Mouse (Mus musculus): ENCODE data around the gene 2310022A10Rik.

2310022A10Rik gene

DNA sequence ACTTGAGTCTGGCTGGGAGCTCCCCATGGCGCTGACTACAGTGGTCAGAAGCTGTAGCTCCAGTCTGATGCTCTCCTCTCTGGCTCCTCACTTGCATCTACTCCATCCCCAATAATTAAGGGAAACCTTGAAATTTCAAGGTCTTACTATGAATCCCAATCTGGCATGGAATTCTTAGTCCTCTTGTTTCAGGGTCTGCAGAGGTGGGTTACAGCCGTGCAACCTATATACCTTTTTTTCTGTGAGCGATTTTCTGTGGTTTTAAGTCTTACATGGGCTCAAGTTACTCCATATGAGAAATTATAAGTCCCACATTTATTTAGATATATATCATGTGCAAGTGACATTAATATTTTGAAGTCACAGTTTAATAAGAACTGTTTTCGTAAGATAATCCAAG, 37.1 kb downstream of the 2310022A10Rik start:
- no peak for DNase-seq (ENCODE audit: low read depth in 1 of 2, low spot score in 2 of 2)

DNA sequence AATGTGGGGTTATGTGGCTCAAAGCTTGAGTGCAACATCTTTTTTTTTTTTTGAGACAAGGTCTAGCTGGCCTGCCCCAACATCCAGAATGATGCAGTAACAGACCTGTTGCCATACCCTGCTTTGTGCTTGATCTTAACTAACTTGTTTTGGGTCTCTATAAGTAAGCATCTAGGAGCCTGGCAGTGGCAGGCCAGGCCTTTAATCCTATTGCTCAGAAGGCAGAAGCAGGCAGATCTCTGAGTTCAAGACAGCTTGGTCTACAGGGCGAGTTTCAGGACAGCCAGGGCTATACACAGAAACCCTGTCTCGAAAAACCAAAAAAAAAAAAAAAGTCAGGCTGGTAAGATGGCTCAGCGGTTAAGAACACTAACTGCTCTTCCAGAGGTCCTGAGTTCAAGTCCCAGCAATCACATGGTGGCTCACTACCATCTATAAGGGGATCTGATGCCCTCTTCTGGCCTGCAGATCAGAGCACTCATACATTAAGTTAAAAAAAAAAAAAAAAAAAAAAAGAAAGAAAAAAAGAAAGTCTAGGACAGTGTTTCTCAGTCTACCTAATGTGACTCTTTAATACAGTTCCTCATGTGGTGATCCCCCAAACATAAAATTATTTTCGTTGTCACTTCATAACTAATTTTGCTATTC, 37.7 kb downstream of the 2310022A10Rik start:
- no peak for DNase-seq (ENCODE audit: low read depth in 1 of 2, low spot score in 2 of 2)

DNA sequence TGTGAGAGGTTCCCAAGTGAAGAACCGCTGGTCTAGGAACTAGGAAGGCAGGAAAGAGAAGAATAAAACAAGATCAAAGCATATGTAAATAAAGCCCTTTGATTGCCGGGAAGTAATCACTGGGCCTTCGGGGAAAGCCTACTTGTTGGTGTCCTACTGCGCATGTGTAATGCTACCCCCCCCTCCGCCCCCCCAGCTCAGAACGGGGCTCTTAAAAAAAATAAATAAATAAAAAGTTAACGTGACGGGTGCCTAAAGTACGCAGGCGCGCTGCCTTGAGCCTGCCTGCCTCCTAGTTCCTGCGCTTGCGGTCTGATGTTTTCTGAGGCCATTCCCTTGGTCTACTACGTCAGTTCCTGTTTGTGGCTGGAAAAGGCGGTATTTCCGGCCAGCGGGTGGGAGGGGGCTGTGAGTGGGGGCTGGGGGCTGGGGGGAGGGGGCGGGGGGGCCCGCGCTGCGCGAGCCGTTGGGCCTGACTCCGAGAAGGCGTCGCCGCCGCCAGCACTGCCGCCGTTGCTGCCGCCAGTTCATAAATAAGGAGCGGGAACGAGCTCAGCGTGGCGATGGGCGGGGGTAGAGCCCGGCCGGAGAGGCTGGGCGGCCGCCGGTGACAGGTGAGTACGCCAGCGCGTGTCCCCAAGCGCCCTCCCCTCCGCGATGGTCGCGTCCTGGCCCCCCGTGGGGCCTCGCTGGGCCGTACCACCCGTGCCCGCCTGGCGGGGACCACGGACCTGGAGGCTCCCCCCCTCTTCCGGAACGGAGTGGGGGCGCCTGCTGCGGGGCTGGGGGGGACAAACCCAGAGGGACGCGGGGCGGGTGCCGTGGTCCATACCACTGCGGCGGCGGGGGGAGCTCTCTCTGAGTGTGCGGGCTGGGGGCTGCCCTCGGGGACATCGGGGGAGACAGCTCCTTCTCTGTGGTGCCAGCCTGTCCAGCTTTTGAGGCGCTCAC, 38.5 kb downstream of the 2310022A10Rik start, which contains the start of gene Akt2:
Gene Akt2 (plus strand): TSS at position 287 of the 951 bp plus-strand sequence.
- peak; percentile 75 to 77 for DNase-seq (ENCODE audit: low read depth in 1 of 2, low spot score in 2 of 2)

DNA sequence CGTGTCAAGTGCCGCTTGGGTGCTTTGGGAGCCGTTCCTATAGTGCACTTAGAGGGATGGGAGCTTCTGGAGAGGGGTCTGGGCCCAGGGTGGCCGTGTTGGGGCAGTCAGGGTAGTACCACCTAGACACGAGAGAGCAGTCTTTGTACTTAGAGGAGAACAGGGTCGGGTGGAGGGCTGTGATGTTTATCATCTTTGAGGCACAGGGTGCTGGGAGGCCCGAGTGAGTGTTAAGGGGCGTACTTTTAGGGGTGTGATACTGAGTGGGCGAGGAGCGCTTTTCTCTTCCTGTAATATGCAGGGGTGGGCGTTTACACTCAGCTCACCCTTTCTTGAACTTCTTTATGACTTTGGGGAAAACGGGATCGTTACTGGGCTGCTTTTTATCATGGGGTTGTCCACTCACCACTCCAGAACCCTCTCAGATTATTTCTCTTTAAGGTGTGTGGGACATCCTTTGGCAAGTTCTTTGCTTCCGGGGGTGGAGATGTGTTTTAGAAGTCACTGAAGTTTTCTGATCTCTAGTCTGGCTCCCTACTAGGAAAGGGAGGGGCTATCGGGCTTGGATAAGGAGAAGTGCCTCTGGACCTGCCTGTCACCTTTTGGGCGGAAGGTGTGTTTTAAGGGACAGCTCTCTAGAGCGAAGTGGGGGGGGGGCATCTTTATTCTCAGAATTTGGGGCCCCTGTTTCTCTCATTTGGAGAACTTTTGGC, 39.3 kb downstream of the 2310022A10Rik start:
- DNase-seq (ENCODE audit: low read depth in 1 of 2, low spot score in 2 of 2): no peak

DNA sequence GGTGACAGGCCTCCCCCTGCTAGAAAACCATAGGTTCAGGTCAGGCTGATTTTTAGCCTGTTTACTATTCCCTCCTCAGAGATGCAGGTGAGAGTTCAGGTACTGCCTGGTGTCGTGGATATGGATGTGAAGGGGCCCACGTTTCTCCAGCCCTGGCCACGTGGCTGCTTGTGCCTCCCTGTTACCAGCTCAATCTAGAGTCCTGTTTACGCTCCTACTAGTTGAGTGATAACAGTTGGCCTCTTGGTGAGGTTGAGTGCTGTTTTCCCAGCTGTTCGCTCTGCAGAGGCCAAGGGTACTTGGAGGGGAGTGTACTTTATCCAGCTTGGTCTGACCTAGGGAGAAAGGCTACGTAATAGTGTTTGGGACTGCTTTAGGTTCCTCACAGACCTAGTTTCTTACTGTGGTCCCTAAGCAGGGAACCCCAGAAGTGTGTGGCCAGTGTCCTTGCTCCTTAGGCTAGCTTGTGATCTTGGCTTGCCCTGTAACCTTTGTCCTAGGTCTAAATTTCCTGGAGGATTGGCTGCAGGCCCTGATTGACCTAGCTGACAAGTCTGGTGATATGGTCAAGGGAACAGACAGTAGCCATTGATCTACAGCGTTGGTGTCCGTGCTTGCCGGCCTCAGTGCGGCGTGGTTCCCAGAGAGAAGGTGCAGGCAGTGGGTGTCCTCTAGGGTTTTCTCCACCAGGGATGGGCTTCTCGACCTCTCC, 40.1 kb downstream of the 2310022A10Rik start:
- DNase-seq (ENCODE audit: low read depth in 1 of 2, low spot score in 2 of 2): no peak

DNA sequence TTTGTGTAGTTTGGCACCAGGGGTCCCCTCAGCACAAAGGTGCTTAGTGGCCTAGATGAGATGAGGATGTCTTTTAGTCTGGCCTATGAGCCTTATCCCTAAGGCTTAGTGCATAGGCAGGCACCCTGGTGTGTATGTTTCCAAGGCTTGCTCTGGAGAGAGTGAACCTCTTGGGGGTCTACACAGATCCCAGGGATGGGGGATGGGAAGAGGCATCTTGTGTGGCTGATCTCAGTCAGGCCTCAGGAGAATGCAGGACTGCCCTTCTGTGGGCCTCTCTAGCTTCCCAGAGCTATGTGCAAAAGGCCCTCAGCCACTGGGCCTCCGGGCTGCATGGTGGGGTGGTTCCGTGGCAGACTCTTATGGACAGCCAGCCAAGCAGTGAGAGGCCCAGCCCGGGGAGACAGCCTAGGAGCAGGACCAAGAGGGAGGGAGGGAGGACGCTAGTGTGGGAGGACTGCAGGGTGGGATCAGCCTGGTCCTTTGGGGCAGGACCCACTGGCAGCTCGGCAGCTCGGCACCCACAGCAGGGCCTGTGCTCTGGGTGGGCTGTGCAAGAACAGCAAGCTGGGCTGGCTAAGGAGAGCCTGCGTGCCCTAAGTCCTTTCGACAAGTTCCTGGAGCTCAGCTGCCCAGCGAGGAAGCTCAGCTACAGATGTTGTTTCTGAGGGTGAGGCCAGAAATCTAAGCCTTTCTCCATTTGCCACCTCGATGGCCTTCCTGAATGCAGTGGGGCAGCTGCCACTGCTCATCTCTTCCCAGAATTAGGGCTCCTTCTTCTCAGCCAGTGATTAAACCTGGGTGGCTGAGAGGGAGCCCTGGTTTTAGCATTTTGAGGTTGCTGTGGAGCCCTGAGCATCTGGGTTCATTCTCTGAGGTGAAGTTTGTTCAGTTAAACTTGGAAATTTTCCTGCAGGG, 43.8 kb downstream of the 2310022A10Rik start:
- DNase-seq (ENCODE audit: low read depth in 1 of 2, low spot score in 2 of 2): no peak

DNA sequence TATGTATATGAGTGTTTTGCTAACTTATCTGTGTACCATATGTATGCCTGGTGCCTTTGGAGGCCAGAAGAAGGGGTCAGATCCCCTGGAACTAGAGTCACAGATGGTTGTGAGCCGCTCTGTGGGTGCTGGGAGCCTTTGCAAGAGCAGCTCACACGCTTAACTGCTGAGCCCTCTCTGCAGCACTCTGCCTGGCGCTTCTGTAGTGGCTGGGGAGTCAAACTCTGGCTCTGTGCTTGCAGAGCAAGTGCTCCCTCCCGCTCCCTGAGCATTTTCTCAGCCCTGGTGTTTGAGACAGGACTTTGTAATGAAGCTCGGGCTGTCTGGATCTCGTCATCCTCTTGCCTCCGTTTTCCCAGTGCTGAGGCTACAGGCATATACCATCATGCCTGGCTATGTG, 45.0 kb downstream of the 2310022A10Rik start:
- no peak for DNase-seq (ENCODE audit: low read depth in 1 of 2, low spot score in 2 of 2)

DNA sequence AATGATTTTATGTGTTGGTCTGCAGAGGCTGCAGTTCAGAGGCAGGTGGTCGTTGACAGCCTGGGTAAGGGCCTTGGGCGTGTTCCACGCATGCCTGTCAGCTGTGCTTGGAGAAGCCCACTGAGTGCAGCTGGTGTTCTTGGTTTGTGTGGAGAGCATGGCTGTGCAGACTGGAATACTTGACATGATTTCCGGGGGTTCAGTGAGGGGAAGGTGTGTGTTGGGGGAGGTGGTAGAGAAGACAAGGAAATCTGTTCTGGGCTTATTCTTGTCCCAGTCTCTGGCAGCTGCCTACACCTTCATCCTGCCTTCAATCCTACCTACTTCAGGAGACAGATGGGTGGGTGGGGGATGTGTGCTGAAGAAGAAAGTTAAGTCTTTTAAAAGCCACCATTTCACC, 48.6 kb downstream of the 2310022A10Rik start:
- DNase-seq (ENCODE audit: low read depth in 1 of 2, low spot score in 2 of 2): no peak

DNA sequence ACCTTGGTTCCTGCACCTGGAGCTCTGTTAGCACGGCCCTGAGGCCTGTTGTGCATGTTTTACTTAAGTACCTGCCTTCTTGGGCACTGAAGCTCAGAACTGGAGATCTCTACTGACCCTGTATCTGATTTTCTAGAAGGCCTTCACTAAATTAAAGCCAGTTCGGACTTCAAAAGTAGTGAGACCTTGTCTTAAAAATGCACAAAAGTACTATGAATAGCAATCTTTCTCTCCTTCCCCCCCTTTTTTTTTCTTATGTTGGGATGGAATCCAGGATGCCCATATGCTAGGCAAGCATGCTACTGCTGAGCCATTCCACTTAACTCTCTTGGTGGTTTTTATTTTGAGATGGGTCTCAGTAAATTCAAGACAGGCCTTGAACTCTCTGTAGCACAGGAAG, 49.1 kb downstream of the 2310022A10Rik start:
- DNase-seq (ENCODE audit: low read depth in 1 of 2, low spot score in 2 of 2): no peak

DNA sequence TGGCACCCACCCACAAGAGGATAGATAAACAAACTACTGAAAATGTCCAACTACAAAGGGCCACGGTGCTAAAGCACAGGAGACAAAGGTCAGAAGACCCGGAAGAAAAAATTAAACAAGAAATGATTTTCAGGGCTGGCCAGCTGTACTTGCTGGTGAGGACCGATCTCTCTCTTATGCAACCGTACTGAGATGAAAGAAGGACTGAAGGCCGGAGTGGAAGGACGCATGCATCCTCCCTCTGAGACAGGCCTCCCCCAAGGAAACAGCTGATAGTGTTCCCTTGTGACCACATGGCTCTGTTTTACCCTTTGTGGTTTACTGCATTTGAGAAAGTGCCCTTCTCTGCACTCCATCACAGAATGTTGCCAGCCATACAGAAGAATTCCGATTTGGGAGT, 49.8 kb downstream of the 2310022A10Rik start:
- no peak for DNase-seq (ENCODE audit: low read depth in 1 of 2, low spot score in 2 of 2)

DNA sequence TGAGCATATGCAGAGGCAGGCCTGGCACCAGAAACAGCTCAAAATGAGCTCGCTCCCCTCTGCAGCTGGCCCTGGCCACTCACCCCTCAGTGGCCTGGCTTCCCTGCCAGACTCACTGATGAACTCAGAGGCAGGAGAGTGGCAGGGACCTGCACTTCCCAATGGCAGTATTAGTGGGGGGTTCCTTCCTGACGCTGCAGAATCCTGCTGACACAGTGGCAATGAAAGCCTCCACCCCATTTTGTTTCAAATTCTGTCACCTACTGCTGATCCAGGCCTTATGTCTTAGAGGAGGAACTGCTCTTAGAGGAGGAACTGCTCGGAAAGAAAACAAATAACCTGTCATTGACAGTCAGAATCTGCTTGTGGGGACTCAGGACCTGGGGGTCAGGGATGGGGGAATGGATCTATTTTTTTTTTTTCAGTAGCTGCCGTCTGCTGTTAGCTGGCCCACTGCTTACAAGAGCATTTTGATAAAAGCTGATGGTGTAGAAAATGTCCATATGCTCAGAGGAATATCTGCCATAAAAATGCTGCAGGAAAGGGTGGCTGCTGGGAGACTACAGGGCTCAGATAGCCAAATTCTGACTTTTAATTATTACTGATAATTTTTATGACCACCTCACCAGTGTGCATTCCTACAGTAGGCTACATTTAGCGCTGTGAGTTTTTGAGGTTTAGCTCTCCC, 51.8 kb downstream of the 2310022A10Rik start:
- DNase-seq (ENCODE audit: low read depth in 1 of 2, low spot score in 2 of 2): no peak

DNA sequence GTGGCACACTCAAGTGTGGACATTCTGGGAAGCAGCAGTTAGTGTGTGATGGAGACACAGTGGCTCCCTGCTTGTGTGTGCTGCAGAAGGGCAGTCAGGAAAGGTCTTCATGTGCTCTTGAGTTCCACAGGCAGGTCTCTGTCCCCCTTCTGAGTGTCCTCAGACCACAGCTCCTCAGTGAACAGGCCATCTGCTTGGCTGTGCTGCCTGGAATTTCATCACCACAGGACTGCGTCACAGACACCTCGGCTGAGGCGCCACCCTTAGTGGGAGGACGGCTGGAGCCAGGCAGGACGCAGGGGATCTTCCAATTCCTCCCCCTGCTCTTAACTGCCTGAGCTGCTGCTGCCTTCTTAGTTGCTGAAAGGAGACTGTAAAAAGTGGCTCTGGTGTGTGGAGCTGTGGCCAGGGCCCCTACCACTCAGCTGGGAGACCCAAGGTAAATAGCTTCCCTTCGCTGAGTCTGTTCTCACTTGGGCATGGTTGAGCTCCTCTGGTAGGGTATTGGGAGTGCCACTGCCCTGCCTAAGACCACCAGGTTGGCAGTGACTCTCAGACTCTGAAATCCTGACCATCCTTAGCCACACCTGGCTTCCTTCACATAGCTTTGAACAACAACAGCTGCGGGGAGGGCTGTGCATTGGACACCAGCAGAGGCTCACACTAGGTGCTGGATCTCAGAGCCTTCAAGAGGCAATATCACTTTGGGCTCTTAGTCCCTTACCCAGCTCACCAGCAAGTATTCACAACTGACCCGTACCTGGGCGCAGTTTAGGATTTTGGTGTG, 52.7 kb downstream of the 2310022A10Rik start:
- DNase-seq (ENCODE audit: low read depth in 1 of 2, low spot score in 2 of 2): no peak

DNA sequence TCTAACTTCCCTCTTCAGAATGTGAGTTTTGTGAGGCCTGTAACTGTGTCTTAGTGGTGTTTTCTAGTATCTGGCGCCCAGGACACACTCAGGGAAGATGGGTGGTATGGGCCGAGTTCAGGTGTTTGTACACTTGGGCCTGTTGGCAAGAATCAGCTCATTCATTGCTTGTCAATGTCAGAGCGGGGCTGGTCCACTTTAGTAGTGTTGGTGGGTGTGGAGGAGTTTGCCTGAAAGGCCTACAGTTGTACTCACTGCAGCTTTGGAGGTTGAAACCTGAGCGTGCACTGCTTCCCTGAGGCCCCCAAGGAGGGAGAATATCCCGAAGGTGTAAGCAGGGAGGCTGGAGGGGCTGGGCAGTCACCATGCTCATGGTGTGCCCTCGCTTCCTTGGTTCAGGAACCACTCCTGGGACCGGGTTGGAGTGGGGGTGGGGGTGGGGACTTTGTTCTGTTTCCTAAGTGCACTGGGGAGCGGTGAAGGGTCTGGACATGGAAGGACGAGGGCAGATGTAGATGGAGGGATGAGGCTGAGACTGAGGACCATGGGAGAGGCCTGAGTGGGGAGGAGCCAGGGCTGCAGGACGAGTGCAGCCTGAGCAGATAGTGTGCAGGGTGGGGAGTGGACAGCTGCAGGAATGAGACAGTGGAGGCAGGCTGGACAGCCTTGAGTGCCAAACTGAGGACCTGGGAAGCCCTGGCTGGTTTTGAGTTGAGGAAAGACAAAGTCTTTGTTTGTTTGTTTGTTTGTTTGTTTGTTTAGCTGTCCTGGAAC, 53.6 kb downstream of the 2310022A10Rik start:
- no peak for DNase-seq (ENCODE audit: low read depth in 1 of 2, low spot score in 2 of 2)

DNA sequence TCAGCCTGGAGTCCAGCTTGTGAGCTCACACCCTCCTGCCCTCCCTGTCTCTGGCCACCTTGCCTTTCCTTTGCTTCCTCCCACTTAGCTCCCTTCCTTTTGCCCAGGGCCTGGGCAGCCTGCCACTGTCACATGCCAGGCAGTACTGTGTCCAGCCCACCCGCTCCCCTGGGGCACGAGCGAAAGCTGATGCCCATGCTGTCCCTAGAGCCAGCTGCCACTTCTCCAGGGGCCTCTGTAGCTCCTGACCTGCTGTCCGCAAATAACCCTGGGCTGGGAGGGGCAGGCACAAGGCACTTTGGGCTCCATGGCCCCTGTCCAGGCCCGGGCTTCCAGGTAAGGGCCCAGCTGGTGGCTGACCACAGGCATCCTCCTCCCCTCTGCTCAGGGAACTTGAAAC, 54.5 kb downstream of the 2310022A10Rik start:
- DNase-seq (ENCODE audit: low read depth in 1 of 2, low spot score in 2 of 2): no peak

DNA sequence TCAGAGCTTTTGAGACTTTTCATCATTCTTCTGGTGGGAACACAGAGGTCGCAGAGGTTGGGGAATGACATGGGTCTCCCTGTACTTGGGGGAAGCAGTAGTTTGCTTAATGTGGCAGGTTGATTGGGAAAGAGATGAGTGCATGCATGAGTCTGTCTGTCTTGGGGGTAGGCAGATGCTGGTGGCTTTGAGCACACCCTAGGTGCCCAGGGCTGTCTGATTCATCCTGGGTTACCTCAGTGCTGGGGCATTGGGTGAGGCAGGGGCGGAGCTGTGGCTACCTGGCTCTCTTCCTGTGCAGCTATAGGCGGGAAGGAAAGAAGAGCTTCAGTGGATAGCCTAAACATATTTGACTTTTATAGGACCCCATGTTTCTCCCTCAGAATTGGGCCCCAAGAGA, 55.1 kb downstream of the 2310022A10Rik start:
- no peak for DNase-seq (ENCODE audit: low read depth in 1 of 2, low spot score in 2 of 2)

DNA sequence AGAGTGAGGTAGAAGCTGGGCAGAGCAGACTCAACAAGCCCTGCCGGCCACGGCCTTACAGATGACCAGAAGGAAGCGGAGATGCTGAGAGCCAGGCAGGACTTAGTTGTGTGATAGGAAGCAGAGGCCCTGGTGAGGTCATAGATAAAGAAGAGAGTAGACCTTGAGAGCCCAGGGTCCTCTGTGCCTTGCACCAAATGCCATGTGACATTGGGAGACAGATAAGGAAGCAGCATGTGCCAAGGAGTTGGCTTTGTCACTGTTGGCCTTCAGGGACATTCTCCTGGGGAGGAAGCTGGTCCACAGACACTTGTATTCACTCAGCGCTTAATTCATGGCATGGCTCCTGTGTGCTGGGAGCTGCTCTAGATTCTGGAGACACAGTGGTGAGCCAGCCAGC, 56.3 kb downstream of the 2310022A10Rik start:
- no peak for DNase-seq (ENCODE audit: low read depth in 1 of 2, low spot score in 2 of 2)

DNA sequence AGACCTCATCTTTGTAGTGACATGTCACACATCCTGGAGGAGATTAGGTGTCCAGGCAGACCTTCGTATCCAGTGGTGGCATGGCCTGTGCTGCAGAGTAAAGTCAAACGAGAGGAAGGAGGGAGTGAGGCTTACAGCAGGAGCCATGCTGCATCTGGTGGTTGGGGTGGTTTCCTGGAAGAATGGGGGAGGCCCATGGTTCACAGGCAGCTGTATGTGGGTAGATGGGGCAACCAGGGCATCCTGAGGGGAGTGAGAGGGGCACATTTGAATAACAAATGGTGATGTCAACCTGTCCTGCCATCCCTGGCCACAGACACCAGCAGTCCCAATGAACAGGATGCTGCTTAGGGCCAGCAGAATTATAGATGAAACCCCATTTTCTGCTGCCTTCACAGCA, 56.7 kb downstream of the 2310022A10Rik start:
- no peak for DNase-seq (ENCODE audit: low read depth in 1 of 2, low spot score in 2 of 2)

DNA sequence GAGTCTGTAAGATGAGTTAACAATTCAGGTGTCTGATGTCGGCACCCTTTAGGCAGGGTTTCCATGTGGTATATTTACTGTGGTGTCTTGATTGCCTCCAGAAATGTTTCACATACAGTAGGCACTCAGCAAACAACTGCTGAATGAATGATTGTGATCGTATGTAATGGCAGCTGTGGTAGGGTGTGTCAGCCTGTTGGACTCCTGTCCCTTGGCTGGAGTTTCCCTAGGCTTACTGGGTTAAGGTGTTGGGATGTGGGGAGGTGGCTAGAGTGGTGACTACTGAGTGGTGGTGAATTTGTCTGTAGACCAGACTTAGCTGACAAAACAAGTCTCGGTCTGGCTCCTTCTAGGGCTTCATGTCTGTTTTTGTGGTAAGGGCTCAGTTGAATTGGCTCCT, 57.3 kb downstream of the 2310022A10Rik start:
- DNase-seq (ENCODE audit: low read depth in 1 of 2, low spot score in 2 of 2): no peak

All from monocyte, adult 2 months (primary cell).